Mouse (Mus musculus): ENCODE results near the gene Usp39.

- TF ChIP-seq CTCF (IDR thresholded peaks at IDR 0.05; ENCODE audit: extremely low read depth, insufficient read length, insufficient replicate concordance, low read depth, low read length) (no peak), POLR2A (IDR thresholded peaks at IDR 0.05; ENCODE audit: low read depth, low read length) (no peak)
Observed at GRCm38 (mm10) chr6:72389471-72389940, 44.5 kb upstream of the Usp39 start.
